Mouse (Mus musculus): ENCODE data around the gene Rad51d. TPM values are rescaled to one million over a fixed set of nuclear protein-coding genes. Genes with fewer than 3 reads are reported as not detected.

The Rad51d gene
- polyA plus RNA-seq, 1 experiment from 2014 or later: 14.3 TPM

DNA sequence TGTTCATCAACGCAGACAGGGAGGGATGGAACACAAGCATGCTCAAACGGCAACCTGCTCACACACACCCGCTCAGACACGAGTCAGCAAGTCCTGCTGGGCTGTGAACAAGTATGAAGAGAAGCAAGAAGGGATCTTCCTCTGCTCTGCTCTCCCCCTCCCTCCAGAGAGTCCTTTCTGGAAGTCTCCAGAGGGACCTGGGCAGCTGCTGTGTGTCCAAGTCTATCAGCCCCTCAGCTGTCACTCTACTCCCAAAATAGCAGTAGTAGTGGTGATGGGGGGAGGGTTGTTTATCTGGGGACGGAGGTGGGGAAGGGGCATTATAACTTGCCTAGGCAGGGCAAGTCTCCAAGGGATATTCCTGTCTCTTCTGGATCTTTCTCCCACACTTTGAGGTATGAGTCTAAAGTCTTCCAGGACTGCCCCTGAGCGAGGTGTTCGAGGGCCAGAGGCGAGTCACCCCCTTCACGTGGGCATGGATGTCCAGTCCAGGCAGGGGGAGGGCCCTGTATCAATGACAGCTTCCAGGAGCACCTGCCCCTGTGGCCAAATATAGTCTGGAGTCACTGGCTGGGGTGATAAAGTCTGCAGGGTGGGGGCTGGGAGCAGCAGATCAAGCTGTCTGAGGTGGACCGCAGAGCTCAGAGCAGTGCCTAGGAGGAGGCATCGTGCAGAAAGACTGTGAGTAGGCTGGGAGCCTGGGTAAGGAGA lies 20.4 kb upstream of the Rad51d start:
- peaks cover 10% of the 10 kb centered on the region for H3K4me1 ChIP-seq
- H3K27ac ChIP-seq (replicated peaks): no peak overlapping the region
- WGBS: 75% methylated on average over 11 of the region's 11 CpGs
- H3K9ac ChIP-seq: no peak overlapping the region
- H3K9me3 ChIP-seq (replicated peaks): no peaks in the 10 kb centered on the region
- ATAC-seq (ENCODE audit: insufficient number of reproducible peaks, low FRiP score, low TSS enrichment, low read depth): 0 out of 2 replicates have a peak, but pooled peaks have one; percentile 56
- no peak overlapping the region for H3K4me3 ChIP-seq (replicated peaks)
- H3K27me3 ChIP-seq: no peaks in the 10 kb centered on the region; the same call in 1 of the 2 replicates
- peaks cover 8% of the 10 kb centered on the region for H3K36me3 ChIP-seq
- H3K4me2 ChIP-seq (replicated peaks): no peak overlapping the region

DNA sequence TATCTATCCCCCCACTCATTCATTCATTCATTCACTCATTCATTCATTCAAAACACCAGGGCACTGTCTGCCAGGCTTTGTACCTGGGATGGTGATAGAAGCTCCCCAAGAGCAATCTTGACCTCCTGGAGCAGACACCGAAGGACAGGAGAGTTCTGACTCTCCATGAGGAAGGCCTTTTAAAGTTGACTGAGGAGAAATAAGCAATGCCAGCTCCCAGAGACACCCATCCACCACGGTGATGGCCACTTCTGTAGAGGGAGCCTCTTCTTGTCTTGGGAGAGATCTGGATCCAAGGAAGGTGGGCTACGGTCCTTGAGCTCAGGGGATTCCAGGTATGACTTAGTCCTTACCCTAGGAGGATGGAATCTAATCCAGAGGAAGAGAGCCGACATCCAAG lies 19.8 kb upstream of the Rad51d start, which contains the start of gene Unc45b:
TSS of gene Unc45b (plus strand) at position 301 of the 400 bp plus-strand sequence.
- no peak; the same call in 1 of the 2 replicates for ATAC-seq (ENCODE audit: insufficient number of reproducible peaks, low FRiP score, low TSS enrichment, low read depth)
- Histone ChIP-seq H3K36me3 (peaks cover 14% of the 10 kb centered on the region), H3K27ac (replicated peaks) (no peak within 1 kb of the TSS), H3K4me2 (replicated peaks) (no peak within 1 kb of the TSS), H3K4me1 (peaks cover 10% of the 10 kb centered on the region), H3K9me3 (replicated peaks) (no peaks in the 10 kb centered on the region), H3K27me3 (no peaks in the 10 kb centered on the region; the same call in 1 of the 2 replicates), H3K4me3 (replicated peaks) (no peak within 1 kb of the TSS), H3K9ac (no peak within 1 kb of the TSS)
- WGBS: 83% methylated on average over 4 of the region's 4 CpGs

GRCm38 (mm10) chr11:82908608-82908989 lies 18.2 kb upstream of the Rad51d start:
- ATAC-seq (ENCODE audit: insufficient number of reproducible peaks, low FRiP score, low TSS enrichment, low read depth): no peak
- Histone ChIP-seq H3K9me3 (replicated peaks) (no peaks in the 10 kb centered on the region), H3K36me3 (peaks cover 31% of the 10 kb centered on the region), H3K4me2 (replicated peaks) (peak overlapping the region; percentile 86), H3K9ac (no peak overlapping the region; the same call in 1 of the 2 replicates), H3K27me3 (no peaks in the 10 kb centered on the region; the same call in 1 of the 2 replicates), H3K4me3 (replicated peaks) (peak overlapping the region; percentile 82), H3K4me1 (peaks cover 10% of the 10 kb centered on the region), H3K27ac (replicated peaks) (no peak overlapping the region)
- WGBS: 48% methylated on average over 10 of the region's 10 CpGs

DNA sequence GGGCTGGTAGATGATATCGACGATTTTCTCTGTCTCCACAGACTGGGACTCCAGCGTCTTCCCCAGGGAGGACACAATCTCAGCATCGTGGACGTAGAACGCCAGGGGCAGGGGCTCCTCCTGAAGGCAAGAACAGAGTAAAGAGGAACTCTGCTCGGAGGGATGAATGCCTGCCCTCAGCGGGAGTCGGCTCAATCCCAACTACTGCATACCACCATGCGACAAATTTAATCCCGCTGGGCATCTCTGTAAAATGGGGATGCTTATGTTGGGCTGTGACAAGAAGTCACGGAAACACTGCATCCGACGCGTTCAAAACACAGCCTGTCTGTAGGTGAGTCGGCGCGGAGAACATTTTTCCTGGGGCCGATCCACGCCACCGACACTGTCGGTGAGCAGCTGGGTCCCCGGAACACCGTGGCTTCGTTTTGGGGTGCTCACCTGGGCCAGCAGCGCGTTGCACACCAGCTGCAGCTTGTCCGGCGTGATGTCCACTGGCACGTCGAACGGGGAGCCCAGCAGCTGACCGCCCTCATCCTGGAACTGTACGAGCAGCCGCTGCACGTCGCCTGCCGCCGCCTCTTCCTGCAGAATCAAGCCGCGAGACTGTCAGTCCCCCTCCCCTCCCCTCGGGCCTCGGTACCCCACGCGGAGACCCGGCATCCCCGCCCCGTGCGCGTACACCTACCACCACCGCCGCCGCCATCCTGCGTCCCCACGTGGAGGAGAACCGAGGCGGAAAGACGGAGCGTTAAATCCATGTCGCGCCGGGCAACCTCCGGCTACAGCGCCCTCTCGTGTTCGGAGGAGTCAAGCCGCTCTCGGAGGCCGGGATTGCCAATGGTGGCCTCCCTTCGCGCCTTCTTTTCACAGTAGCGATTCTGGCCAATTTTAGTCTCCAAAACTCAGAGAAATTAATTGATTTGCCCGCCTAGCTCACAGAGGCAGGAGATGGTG lies 17.5 kb upstream of the Rad51d start, which contains the start of gene Nle1:
TSS of gene Nle1 (minus strand) at position 761 of the 957 bp plus-strand sequence.
- H3K27ac ChIP-seq (replicated peaks): no peak within 1 kb of the TSS
- no peaks in the 10 kb centered on the region for H3K27me3 ChIP-seq
- H3K4me1 ChIP-seq: peaks cover 10% of the 10 kb centered on the region
- peak; percentile 53; the same call in 1 of the 2 replicates for ATAC-seq (ENCODE audit: insufficient number of reproducible peaks, low FRiP score, low TSS enrichment, low read depth)
- peak within 1 kb of the TSS; percentile 82 for H3K4me3 ChIP-seq (replicated peaks)
- H3K9ac ChIP-seq: peak within 1 kb of the TSS; percentile 62
- peak within 1 kb of the TSS; percentile 86 for H3K4me2 ChIP-seq (replicated peaks)
- H3K9me3 ChIP-seq (replicated peaks): no peaks in the 10 kb centered on the region
- peaks cover 37% of the 10 kb centered on the region for H3K36me3 ChIP-seq
- WGBS: 1% methylated on average over 73 of the region's 73 CpGs

DNA sequence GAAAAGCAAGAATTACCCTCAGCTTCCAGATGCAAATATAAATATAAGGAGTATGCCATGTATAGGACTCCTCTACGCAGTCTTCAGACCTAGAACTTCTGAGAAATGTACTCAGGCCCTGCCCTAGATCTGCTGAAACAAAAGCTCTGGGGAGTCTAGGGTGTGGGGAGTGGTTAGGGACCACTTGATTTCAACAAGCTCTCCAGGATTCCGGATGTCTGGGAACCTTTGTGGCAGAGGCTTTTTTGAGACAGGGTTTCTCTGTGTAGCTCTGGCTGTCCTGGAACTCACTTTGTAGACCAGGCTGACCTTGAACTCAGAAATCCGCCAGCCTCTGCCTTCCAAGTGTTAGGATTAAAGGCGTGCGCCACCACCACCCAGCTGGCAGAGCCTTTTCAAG lies 15.4 kb upstream of the Rad51d start:
- no peak for ATAC-seq (ENCODE audit: insufficient number of reproducible peaks, low FRiP score, low TSS enrichment, low read depth)
- WGBS: 90% methylated on average over 5 of the region's 5 CpGs
- Histone ChIP-seq H3K4me3 (replicated peaks) (no peak overlapping the region), H3K36me3 (peaks cover 59% of the 10 kb centered on the region), H3K27ac (replicated peaks) (no peak overlapping the region), H3K4me2 (replicated peaks) (no peak overlapping the region), H3K4me1 (peaks cover 10% of the 10 kb centered on the region), H3K27me3 (no peaks in the 10 kb centered on the region), H3K9ac (no peak overlapping the region), H3K9me3 (replicated peaks) (no peaks in the 10 kb centered on the region)

GRCm38 (mm10) chr11:82904952-82905351 lies 14.5 kb upstream of the Rad51d start:
- Histone ChIP-seq H3K9me3 (replicated peaks) (no peaks in the 10 kb centered on the region), H3K36me3 (peaks cover 67% of the 10 kb centered on the region), H3K4me2 (replicated peaks) (no peak overlapping the region), H3K9ac (no peak overlapping the region), H3K27me3 (no peaks in the 10 kb centered on the region), H3K27ac (replicated peaks) (no peak overlapping the region), H3K4me1 (peaks cover 10% of the 10 kb centered on the region), H3K4me3 (replicated peaks) (no peak overlapping the region)
- ATAC-seq (ENCODE audit: insufficient number of reproducible peaks, low FRiP score, low TSS enrichment, low read depth): no peak
- 60% methylated on average over 8 of the region's 8 CpGs for WGBS

DNA sequence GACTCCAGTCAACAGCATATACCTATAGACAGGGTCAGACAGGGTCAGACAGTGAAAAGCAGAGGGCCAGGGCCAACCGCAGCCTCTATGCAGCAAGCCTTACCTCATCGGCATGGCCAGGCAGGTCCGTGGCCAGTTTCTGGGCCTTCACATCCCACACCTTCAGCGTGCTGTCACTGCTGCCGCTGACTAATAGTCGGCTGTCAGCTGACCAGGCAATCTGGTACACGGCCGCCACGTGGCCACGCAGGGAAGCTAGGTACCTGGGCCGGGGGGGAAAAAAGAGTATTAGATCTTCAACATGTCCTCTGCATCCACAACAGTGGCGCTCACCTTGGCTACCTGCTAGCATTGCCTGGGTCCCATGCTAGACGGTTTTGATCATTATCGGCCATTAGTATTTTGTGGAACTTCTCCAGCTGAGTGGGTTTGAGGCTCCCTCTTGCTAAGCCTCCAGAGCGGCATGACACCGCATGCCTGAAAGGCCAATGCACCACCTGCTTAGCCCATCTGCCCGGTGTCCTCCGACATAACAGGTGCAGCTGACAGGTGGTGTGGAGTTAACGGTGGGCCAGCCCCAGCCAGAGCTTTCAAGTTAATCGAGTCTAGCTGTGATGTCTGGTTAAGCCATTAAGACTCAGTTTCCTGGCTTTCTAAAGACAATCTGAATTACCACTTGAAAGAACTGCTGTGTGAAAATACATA lies 11.3 kb upstream of the Rad51d start:
- H3K9ac ChIP-seq: no peak overlapping the region
- no peak for ATAC-seq (ENCODE audit: insufficient number of reproducible peaks, low FRiP score, low TSS enrichment, low read depth)
- H3K4me1 ChIP-seq: no peaks in the 10 kb centered on the region
- H3K4me2 ChIP-seq (replicated peaks): no peak overlapping the region
- H3K27ac ChIP-seq (replicated peaks): no peak overlapping the region
- H3K4me3 ChIP-seq (replicated peaks): no peak overlapping the region
- WGBS: 88% methylated on average over 20 of the region's 20 CpGs
- peaks cover 69% of the 10 kb centered on the region for H3K36me3 ChIP-seq
- H3K27me3 ChIP-seq: no peaks in the 10 kb centered on the region
- no peaks in the 10 kb centered on the region for H3K9me3 ChIP-seq (replicated peaks)

DNA sequence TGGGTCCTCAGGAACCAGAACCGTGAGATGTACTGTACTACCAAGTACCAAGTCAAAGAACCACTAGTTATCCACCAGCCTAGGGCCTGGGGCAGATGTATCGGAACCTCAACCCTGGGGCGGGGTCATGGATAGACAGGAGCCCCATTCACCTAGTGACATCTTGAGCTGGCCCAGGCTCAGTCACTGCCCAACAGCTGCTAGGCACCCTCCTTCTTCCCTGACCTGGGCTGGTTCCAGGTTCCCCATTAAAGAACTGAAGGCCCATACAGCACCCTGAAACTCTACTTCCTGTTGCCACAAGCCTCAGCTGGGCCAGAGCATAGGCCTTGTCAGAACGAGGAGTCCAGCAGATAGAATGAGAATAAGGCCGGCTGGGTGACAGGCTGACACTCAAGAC lies 9.3 kb upstream of the Rad51d start:
- Histone ChIP-seq H3K4me3 (replicated peaks) (no peak overlapping the region), H3K4me2 (replicated peaks) (no peak overlapping the region), H3K9ac (no peak overlapping the region), H3K9me3 (replicated peaks) (no peaks in the 10 kb centered on the region), H3K27me3 (no peaks in the 10 kb centered on the region), H3K4me1 (no peaks in the 10 kb centered on the region), H3K27ac (replicated peaks) (no peak overlapping the region), H3K36me3 (peaks cover 50% of the 10 kb centered on the region)
- ATAC-seq (ENCODE audit: insufficient number of reproducible peaks, low FRiP score, low TSS enrichment, low read depth): no peak
- WGBS: 90% methylated on average over 5 of the region's 5 CpGs

GRCm38 (mm10) chr11:82897478-82897877 lies 7.1 kb upstream of the Rad51d start:
- Histone ChIP-seq H3K4me2 (replicated peaks) (no peak overlapping the region), H3K4me3 (replicated peaks) (no peak overlapping the region), H3K27ac (replicated peaks) (no peak overlapping the region), H3K9ac (no peak overlapping the region), H3K4me1 (no peaks in the 10 kb centered on the region), H3K36me3 (peaks cover 27% of the 10 kb centered on the region), H3K9me3 (replicated peaks) (no peaks in the 10 kb centered on the region), H3K27me3 (no peaks in the 10 kb centered on the region)
- ATAC-seq (ENCODE audit: insufficient number of reproducible peaks, low FRiP score, low TSS enrichment, low read depth): no peak
- 80% methylated on average over 10 of the region's 10 CpGs for WGBS

GRCm38 (mm10) chr11:82891936-82892335 lies 1.5 kb upstream of the Rad51d start, which contains the start of gene Fndc8:
Fndc8 (plus strand) TSS chr11:82892124.
- H3K4me1 ChIP-seq: peaks cover 19% of the 10 kb centered on the region
- ATAC-seq (ENCODE audit: insufficient number of reproducible peaks, low FRiP score, low TSS enrichment, low read depth): no peak
- H3K9me3 ChIP-seq (replicated peaks): no peaks in the 10 kb centered on the region
- no peak within 1 kb of the TSS for H3K4me3 ChIP-seq (replicated peaks)
- no peak within 1 kb of the TSS for H3K4me2 ChIP-seq (replicated peaks)
- H3K9ac ChIP-seq: no peak within 1 kb of the TSS
- 61% methylated on average over 7 of the region's 7 CpGs for WGBS
- H3K27me3 ChIP-seq: peaks cover 6% of the 10 kb centered on the region
- H3K36me3 ChIP-seq: no peaks in the 10 kb centered on the region
- H3K27ac ChIP-seq (replicated peaks): no peak within 1 kb of the TSS

Measured in embryonic facial prominence, embryonic 15.5 days (tissue).